Mouse (Mus musculus) olfactory bulb, adult 2 months (tissue): ENCODE data around the gene Rhpn2.

Source experiments
- CTCF ChIP-seq: fragments of 200-500 bp; IDR thresholded peaks from 2 replicates; pipeline ENCODE4 v1.5.1; 2012; ENCODE audit warnings: low read depth, mild to moderate bottlenecking, low read length, moderate library complexity; ENCODE audit not compliant: insufficient read depth
- POLR2A ChIP-seq: fragments of 200-500 bp; IDR thresholded peaks from 2 replicates; pipeline ENCODE4 v1.6.1; 2012; ENCODE audit warnings: mild to moderate bottlenecking, low read depth, low read length, moderate library complexity; ENCODE audit not compliant: insufficient read depth

DNA sequence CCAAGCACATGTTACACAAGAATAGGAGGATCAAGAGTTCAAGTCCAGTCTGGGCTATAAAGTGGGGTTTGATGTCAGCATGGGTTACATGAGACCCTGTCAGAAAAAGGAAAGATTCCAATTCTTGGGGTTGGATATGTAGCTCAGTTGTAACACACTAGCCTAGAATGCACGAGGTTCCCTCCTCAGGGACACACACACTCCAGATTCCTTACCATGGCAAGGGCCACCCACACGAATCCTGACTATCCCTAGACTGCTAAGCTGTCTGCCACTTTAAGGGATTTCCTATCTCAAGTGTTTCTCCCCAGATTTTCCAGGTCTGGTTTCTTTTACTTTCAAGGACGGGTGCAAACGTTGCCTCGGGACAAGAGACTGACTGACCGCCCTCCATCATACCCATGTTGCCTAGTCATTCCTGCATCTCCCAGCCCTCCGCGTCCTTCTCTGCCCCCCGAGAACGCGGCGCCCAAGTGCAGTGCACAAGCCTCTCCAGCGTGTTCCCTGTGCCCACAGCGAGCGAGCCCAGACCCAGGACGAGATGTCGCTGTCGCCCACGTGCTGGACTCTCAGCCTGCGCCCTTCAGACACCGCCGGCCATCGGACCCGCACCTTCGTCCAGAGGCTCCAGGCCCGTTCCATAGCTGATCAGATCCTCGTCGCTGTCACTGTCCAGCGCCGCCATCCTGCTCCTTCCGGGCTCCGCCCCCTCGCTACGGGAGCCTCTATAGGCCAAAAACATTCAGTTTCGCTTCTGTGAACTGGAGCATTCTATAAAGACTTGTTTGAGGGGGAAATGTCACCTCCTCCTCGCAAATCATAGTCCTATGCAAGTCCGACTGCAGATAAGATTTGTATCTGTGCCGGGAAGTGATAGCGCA lies 16.0 kb upstream of the Rhpn2 start, which contains the start of gene Gpatch1:
- TF ChIP-seq POLR2A (0 out of 2 replicates have a peak, but pooled peaks have one; percentile 38), CTCF (no peak)
